Mouse (Mus musculus) gastrocnemius, adult 2 months (tissue): ENCODE measurements around the gene Gm853. TPM values are rescaled to one million over a fixed set of nuclear protein-coding genes. Genes with fewer than 3 reads are reported as not detected.
A peak's percentile ranks its signal among the peaks of the same experiment; 100 is the strongest.

Source experiments
- DNase-seq: peaks from one replicate; pipeline ENCODE4 v3.0.0; 2022
- H3K27ac ChIP-seq: fragments of 200-600 bp; 2 replicates; pipeline ENCODE4 v1.8.1; 2022; ENCODE audit warnings: mild to moderate bottlenecking
- H3K4me3 ChIP-seq: fragments of 200-600 bp; 2 replicates; pipeline ENCODE4 v1.8.1; 2022; ENCODE audit warnings: mild to moderate bottlenecking, moderate library complexity
- CTCF ChIP-seq: fragments of 200-600 bp; IDR thresholded peaks from 2 replicates; pipeline ENCODE4 v1.8.1; 2022; ENCODE audit warnings: antibody characterized with exemption, mild to moderate bottlenecking, moderate library complexity
- intact Hi-C: fragments of 180-260 bp; cut with DNase I; formaldehyde crosslinking; loops from one replicate; pipeline ENCODE4 v1.15.1; 2025
- total RNA-seq, 2 experiments: library from RNA; stranded (reverse); gene quantifications; 2 replicates each; pipeline ENCODE4 v1.2.3; 2021

The Gm853 gene
- total RNA-seq, 2 experiments from 2014 or later = not detected

- intact Hi-C loops = no loop called here
- no peak for DNase-seq
- Histone ChIP-seq H3K27ac (peak overlapping the region; percentile 68), H3K4me3 (no peak overlapping the region)
- TF ChIP-seq CTCF = no peak
These were observed 44.7 kb downstream of the Gm853 start for GRCm38 (mm10) chr4:130177536-130177935.

- TF ChIP-seq CTCF = no peak
- H3K27ac ChIP-seq = peak overlapping the region; percentile 68
- intact Hi-C loops = no loop called here
- no peak for DNase-seq
- no peak overlapping the region for H3K4me3 ChIP-seq
These were observed 45.1 kb downstream of the Gm853 start for GRCm38 (mm10) chr4:130177087-130177486.

DNA sequence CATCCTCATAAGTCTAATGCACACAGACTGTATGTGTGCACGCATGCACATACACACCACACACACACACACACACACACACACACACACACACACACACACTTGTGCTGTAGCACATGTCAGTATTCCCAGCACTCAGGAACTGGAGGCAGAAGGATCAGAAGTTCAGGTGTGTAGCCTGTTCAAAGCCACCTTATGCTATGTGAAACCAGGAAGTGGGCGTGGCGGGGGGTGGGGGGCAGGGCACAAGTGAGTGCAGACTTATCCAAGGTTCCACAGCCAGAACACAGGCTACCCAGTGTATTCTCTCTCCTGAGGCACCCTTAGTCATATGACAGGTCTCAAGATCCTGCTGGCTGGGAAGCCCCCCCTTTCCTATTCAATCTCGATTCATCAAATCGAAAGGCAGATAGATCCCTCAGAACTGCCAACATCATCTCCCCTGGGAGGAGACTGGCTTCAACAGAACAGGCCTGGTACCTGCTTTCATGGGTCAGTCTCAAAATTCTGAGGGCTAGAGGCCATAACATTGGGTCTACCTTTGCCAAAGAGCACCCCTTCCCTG is 46.0 kb downstream of the Gm853 start:
- Histone ChIP-seq H3K27ac (peak overlapping the region; percentile 88), H3K4me3 (no peak overlapping the region)
- DNase-seq = no peak
- intact Hi-C loops = no loop called here
- TF ChIP-seq CTCF = no peak

DNA sequence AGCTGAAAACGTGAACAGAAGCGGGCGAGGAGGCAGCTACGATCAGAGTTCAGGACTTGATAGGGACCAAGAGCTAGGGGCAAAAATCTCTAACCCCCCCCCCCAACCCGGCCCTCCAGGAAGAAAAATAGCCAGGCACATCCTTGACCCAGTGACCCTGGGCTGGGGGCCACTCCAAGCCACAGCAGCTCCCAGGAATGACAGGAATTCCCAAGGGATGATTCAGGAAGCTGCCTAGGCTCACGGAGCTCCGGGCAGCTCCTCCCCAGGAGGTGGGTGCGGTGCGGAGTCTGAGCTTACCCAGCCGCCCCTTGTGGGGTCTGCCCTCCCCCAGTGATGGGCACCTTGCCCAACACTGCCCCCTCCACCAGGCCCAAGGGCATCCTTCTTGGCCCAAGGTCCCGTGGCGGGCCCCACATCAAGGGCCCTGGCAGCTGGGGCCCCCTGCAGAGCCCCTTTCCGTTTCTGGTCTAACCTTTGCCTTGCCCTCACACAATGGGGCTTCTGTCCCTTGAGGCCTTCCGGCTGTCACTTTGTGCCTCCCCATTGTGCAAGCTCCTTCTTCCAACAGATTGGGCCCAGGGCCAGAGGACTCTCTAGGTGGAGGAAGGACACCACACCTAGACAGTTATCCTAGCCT is 47.0 kb downstream of the Gm853 start, which contains the start of gene Tinagl1:
Tinagl1 (minus strand) TSS at position 51 of the 640 bp plus-strand sequence.
- H3K4me3 ChIP-seq = peak within 1 kb of the TSS; percentile 74
- DNase-seq = no peak
- intact Hi-C loops = no loop called here
- H3K27ac ChIP-seq = peak within 1 kb of the TSS; percentile 88
- no peak for TF ChIP-seq CTCF

GRCm38 (mm10) chr4:130174335-130175031 is 47.7 kb downstream of the Gm853 start:
- no peak for TF ChIP-seq CTCF
- DNase-seq = peak; percentile 75
- intact Hi-C loops = no loop called here
- Histone ChIP-seq H3K4me3 (peak overlapping the region; percentile 74), H3K27ac (peak overlapping the region; percentile 88)

DNA sequence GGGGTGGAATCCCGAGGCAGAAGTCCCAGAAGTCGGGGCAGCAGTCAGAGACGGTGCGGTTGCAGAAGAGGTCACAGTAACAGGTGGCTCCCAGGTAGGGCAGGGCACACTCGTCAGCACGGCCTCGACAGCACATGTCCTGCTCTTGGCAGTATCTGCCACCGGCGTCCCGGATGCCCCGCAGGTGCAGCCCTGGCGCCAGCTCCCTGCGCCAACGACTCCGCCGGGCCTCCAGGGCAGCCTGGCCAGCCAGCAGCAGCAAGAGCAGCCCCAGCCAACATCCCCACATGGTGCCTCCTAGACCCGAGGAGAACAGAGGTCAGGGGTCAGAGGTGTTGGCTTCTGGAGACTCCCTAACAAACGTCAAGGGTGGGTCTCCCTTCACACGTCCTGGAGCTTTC is 48.3 kb downstream of the Gm853 start:
- intact Hi-C loops = no loop called here
- peak; percentile 36 for DNase-seq

GRCm38 (mm10) chr4:130173060-130173822 is 49.0 kb downstream of the Gm853 start:
- Histone ChIP-seq H3K4me3 (peak overlapping the region; percentile 74), H3K27ac (peak overlapping the region; percentile 88)
- no peak for TF ChIP-seq CTCF
- intact Hi-C loops = no loop called here
- no peak for DNase-seq

More for the DNA sequence above, 48.3 kb downstream of the Gm853 start:
- Histone ChIP-seq H3K4me3 (peak overlapping the region; percentile 74), H3K27ac (peak overlapping the region; percentile 88)
- TF ChIP-seq CTCF = no peak

- Histone ChIP-seq H3K27ac (peak overlapping the region; percentile 88), H3K4me3 (peak overlapping the region; percentile 74)
- no peak for TF ChIP-seq CTCF
- intact Hi-C loops = no loop called here
- peak; percentile 76 for DNase-seq
These were observed 50.0 kb downstream of the Gm853 start for GRCm38 (mm10) chr4:130171951-130172765.

DNA sequence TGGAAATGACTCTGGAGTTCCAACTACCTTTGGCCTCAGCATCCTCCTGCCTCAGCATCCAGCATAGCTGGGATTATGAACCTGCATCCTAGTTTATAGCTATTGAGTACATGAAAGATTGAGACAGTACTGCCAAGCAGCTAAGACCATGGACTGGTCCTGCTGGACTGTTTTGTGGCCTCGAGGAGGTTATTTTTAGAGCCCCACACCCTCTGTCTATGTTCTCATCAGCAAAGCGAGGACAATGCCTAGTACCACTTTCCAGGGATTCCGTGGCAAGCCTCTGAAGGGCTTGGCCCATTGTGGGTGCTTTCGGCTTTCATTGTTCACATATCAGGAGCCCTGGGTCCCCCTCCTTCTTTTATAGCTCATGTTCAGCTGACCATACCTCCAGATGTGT is 51.8 kb downstream of the Gm853 start:
- intact Hi-C loops = no loop called here
- TF ChIP-seq CTCF = no peak
- H3K27ac ChIP-seq = peak overlapping the region; percentile 75
- no peak for DNase-seq
- peak overlapping the region; percentile 6; the same call in 1 of the 2 replicates for H3K4me3 ChIP-seq

GRCm38 (mm10) chr4:130169411-130169971 is 52.7 kb downstream of the Gm853 start:
- H3K4me3 ChIP-seq = peak overlapping the region; percentile 1; the same call in 1 of the 2 replicates
- peak overlapping the region; percentile 75 for H3K27ac ChIP-seq
- DNase-seq = no peak
- intact Hi-C loops = no loop called here
- TF ChIP-seq CTCF = no peak
